Mouse (Mus musculus) frontal cortex, adult 2 months (tissue): Measurements from ENCODE around the gene Tiam1. TPM values are rescaled to one million over a fixed set of nuclear protein-coding genes. Genes with fewer than 3 reads are reported as not detected.

Experiments used
- DNase-seq, 2 experiments: peaks; one replicate each; pipeline ENCODE4 v3.0.0; 2022; ENCODE audit warnings: low spot score in 1 of 2; ENCODE audit errors: extremely low spot score in 1 of 2
- polyA plus RNA-seq: library from polyadenylated mRNA; depleted of rRNA; stranded (reverse); fragments of >200 nt; gene quantifications from 2 replicates; pipeline ENCODE4 v1.2.3, GENCODE M21; 2012

Tiam1 gene
- polyA plus RNA-seq, 1 experiment, result 49.1 TPM

GRCm38 (mm10) chr16:90144541-90144940, 972 bp upstream of the Tiam1 start:
- DNase-seq, result no peak

- no peak for DNase-seq
These were observed 181 bp downstream of the Tiam1 start for GRCm38 (mm10) chr16:90143416-90143759.

- peak; percentile 23 to 45 for DNase-seq
These were observed 774 bp downstream of the Tiam1 start for GRCm38 (mm10) chr16:90142574-90143415.

- DNase-seq, result peak in 1 of 2 experiments; percentile 26
These were observed 1.4 kb downstream of the Tiam1 start for GRCm38 (mm10) chr16:90142247-90142573.

GRCm38 (mm10) chr16:90141556-90141955, 2.0 kb downstream of the Tiam1 start:
- no peak for DNase-seq

GRCm38 (mm10) chr16:90140571-90140970, 3.0 kb downstream of the Tiam1 start:
- DNase-seq, result no peak

- no peak for DNase-seq
These were observed 3.9 kb downstream of the Tiam1 start for GRCm38 (mm10) chr16:90139696-90140095.

- DNase-seq, result no peak
These were observed 5.4 kb downstream of the Tiam1 start for GRCm38 (mm10) chr16:90138151-90138550.

GRCm38 (mm10) chr16:90137175-90137574, 6.4 kb downstream of the Tiam1 start:
- DNase-seq, result no peak

- DNase-seq, result no peak
These were observed 8.0 kb downstream of the Tiam1 start for GRCm38 (mm10) chr16:90135580-90135979.

GRCm38 (mm10) chr16:90134351-90134750, 9.2 kb downstream of the Tiam1 start:
- DNase-seq, result no peak

- no peak for DNase-seq
These were observed 10.8 kb downstream of the Tiam1 start for GRCm38 (mm10) chr16:90132816-90133215.

GRCm38 (mm10) chr16:90132331-90132730, 11.2 kb downstream of the Tiam1 start:
- no peak for DNase-seq

GRCm38 (mm10) chr16:90128817-90129587, 14.6 kb downstream of the Tiam1 start:
- no peak for DNase-seq

GRCm38 (mm10) chr16:90128361-90128760, 15.2 kb downstream of the Tiam1 start:
- DNase-seq, result no peak

- no peak for DNase-seq
These were observed 18.0 kb downstream of the Tiam1 start for GRCm38 (mm10) chr16:90125318-90126314.

GRCm38 (mm10) chr16:90123091-90123490, 20.5 kb downstream of the Tiam1 start:
- no peak for DNase-seq

- DNase-seq, result no peak
These were observed 21.1 kb downstream of the Tiam1 start for GRCm38 (mm10) chr16:90122439-90122838.

- DNase-seq, result no peak
These were observed 21.8 kb downstream of the Tiam1 start for GRCm38 (mm10) chr16:90121799-90122198.

GRCm38 (mm10) chr16:90119969-90120368, 23.6 kb downstream of the Tiam1 start:
- no peak for DNase-seq
